Mouse (Mus musculus) megakaryocyte, embryonic 14.5 days (primary cell): Measurements from ENCODE around the gene Fli1.

Experiments used
- FLI1 ChIP-seq: IDR thresholded peaks from 2 replicates; pipeline ENCODE4 v1.6.1; 2012; ENCODE audit warnings: low read length, inconsistent platforms, mixed read lengths
- GATA1 ChIP-seq: IDR thresholded peaks from 3 replicates; pipeline ENCODE4 v1.6.1; 2012; ENCODE audit warnings: mixed read lengths, low read length, inconsistent platforms, borderline replicate concordance

DNA sequence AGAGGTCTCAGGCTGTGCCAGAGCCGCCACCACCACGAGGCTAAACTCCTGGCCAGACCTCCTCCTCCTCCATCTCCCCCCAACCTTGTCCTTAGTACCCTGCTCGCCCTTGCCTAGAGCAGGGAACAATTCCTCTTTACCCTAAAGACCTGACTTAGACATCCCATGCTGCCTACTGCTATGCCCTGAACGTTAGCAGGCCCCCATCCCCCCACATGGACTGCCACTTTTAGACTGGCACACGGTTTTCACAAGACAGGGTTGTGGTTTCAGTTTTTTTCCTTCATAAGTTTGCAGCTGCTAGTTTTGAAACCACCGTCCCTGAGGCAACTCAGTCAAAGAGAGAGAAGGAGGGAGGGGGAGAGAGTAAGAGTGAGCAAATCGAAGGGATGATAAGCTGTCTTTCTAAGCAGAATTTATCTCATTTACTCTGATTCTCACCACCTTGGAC, 32.9 kb downstream of the Fli1 start:
- TF ChIP-seq GATA1 (no peak), FLI1 (no peak)
